Mouse (Mus musculus) mouse trophoblast stem cell (cell line): ENCODE measurements around the gene Asxl1.

Experiments used
- in situ Hi-C, 2 experiments: fragments of 300-500 bp; cut with MseI, MboI; formaldehyde crosslinking; loops; 2 replicates in 1 of 2; 3 replicates in 1 of 2; pipeline ENCODE4 v1.15.1; 2025

The Asxl1 gene

DNA sequence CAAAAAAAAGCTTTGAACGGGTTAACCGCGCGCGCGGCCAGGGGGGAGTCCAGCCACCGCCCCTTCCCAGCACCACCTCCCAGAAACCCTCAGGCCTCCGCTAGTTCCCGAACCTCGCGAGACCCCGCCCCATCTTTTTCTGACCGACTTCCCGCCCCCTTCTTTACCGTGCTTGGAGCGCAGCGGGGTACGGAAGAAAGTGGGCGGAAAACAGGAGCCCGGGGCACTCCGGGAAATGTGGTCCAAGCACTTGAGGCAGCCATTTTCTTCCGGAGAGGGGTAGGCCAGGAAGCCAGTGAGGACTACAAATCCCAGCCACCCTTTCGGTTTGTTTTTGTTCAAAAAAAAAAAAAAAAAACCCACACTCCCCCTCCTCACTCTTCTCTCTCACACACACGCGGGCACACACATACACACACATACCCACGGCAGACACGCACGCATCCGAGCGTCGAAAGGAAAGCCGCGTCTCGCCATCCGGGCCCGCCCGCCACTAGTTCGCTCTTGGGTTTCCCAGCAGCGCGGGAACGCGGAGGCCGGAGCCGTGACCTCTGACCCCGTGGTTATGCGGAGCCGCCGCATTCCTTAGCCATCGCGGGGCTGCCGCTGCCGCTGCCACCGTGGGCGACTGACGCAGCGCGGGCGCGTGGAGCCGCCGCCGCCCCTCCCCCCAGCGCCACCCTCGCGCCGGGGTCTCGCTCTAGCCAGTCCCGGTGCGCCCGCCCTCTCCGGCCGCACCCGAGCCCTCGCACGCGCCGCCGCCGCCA lies at the start of gene Asxl1:
Asxl1 (plus strand) TSS at position 376 of the 767 bp plus-strand sequence.
- in situ Hi-C loops, result no loop called here

DNA sequence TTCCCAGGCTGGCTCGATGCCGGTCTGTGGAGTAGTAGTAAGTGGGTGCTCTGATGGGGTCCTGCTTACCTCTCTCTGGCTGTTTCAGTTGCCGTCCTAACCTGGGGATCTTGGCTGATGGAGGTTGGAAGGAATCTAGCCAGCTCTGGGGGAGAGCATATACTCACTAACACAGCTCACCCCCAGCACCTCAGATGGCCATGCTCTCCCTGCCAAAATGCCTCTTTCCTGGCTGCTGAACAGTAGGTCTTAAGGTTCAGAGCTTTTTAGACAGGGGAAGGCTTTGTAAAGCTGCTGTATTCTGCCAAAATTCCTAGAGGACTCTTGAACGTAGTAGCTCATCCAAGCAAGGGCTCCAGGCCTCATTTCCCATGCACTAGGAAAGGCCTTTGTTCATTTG lies 47.9 kb upstream of the Asxl1 start:
- in situ Hi-C loops, result no loop called here

DNA sequence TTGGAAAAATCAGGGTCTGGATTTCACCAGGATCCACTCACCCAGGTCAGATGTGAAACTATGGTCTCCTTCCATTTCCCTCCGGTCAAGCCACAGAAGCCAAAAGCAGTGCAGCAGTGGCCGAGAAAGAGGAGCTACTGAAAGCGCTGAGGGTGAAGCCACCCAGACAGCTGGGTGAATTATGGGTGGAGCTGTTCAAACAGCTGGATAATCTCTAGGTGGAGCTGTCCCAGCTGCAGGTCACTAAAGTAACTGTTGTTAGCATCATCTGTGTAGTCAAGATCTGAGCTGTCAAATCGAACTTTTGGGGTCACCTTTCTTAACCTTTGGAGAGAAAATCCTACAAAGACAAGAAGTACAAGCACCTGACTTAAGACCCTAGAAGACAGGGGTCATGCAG lies 47.2 kb upstream of the Asxl1 start:
- in situ Hi-C loops, result no loop called here

DNA sequence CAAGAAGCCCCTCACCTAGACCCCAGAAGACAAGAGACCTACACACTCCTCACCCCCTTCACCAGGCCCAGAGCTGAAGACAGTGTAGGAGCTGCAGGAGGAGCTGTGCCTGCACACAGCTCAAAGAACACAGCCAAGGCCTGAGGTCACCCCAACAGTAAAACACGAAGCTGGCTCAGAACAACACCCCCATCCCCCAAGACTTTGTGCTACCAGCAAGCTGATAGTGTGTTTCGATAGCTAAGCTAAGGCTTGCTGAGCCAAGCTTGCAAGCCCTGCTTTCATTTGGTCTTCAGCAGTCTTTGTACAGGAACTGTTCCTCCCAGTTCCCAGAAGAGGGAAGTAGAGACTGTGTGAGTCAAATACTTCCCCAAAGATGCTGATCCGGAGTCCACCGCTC lies 46.8 kb upstream of the Asxl1 start:
- in situ Hi-C loops, result no loop called here

DNA sequence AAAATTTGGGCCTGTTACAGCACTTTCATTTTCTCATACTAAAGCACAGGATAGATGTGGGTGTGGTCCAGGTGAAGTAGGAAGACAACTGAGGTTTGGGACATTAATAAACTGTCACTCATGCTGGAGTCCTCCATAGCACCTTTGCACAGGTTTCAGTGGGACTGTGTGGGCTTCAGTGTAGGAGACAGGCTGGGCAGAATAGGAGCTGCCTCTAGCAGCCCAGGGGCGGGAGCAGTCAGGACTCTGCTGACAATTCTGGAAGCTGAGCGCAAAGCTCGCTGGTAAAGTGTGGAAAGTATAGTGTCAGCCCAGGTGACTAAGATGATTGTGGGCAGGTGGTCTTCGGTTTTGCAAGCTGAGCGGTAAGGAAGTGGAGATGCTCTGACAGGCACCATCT lies 44.5 kb upstream of the Asxl1 start:
- in situ Hi-C loops, result no loop called here

DNA sequence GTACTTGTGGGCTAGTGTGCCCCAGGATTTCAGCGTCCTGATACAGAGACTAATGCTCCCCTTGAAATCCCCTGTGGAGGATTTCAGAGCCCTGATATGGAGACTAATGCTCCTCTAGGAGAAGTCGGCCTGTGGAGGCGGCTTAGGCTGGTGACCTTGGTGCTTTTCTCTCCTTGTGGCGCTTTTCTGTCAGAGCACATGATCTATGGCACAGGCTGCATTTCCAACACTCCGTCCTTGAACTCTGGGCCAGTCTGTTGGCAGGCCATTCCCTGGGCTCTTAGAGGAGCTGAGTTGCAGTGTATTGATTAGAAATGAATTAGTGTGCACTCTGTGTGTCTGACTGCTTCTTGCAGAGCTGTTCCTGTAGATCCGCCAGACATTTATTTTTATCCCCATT lies 40.4 kb upstream of the Asxl1 start:
- in situ Hi-C loops, result no loop called here

DNA sequence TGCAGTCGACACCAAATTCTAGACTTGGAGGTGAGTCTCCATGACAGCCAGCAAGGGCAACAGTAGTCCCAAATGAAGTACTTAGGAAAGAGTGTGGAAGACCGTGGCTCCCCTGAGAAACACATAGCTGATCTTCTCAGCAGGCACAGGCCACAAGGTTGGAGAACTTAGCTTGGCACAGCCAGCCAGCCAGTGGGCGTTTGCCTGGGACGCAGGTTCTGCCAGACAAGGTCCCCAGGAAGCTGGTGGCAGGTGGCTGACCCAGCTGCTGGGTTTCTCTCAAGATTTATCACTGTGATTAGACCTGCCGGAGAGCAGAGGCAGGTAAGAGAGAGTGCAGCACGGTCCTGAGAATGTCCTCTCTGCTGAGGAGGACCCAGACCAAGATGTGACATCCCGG lies 37.0 kb upstream of the Asxl1 start:
- in situ Hi-C loops, result no loop called here

DNA sequence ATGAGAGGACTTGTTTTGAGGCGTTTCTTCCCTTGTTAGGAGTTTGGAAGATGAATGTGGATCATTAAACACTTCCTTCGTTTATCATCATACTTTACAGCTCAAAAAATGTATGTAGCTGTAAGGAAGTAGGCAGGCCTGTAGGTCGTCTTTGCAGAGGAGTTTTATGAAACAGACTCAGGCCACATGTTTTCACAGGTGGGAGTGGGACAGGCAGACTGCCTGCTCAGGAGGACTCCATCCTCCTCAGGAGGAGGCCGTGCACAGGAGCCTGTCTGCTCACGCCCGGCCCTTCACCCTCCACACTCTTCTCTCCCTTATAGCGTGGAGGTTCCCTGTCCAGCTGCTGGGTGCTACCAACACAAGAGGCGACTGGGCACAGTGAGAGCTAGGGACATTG lies 36.5 kb upstream of the Asxl1 start:
- in situ Hi-C loops, result no loop called here

DNA sequence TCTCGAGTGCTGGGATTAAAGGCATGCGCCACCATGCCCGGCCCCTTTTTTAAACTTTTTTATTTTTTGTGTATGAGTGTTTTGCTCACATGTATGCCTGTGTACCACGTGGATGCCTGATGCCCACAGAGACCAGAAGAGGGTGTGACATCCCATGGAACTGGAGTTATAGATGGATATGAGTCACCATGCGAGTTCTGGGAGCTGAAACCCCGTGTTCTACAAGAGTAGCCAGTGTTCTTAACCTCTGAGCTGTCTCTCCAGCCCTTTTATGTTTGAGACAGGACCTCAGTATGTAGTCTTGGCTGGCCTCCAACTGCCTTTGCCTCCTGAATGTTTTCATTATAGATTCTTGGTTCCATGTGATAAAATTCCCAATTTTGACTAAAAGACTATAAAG lies 35.4 kb upstream of the Asxl1 start:
- in situ Hi-C loops, result no loop called here

DNA sequence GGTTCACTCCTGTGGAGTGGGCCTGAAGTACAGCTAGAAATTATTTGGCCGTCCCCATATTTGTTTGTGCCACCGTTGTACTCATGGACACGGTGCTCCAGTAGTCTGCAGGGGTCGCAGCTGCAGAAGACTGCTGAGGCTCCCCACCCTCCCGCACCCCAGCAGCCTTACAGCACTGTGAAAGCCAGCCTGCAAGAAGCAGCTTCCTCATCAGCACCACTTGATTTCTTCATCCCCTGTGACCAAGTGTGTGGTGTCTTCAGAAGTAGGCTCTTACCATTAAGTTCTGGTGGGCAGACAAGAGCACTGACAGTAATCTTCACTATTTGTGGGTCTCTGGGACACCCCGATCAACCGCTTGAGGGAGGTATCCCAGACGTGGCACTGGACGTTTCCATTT lies 32.7 kb upstream of the Asxl1 start:
- in situ Hi-C loops, result no loop called here

DNA sequence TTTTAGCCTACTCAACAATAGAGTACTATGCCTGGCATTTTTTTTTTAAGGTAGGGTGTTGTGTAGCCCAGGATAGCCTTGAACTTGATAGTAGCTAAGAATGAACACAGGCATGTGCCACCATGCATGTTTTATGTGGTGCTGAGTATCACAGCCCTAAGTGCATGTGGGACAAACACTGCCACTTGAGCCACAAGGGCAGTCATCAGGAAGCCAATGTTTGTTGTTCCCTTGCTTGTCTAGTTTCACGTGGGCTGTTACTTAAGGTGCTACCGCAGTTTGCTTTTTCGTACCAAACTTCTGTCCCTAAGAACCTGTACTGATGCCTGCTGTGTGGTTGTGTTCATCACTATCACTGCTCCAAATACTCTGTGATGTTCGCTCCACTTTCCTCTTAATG lies 27.2 kb upstream of the Asxl1 start:
- in situ Hi-C loops, result no loop called here

DNA sequence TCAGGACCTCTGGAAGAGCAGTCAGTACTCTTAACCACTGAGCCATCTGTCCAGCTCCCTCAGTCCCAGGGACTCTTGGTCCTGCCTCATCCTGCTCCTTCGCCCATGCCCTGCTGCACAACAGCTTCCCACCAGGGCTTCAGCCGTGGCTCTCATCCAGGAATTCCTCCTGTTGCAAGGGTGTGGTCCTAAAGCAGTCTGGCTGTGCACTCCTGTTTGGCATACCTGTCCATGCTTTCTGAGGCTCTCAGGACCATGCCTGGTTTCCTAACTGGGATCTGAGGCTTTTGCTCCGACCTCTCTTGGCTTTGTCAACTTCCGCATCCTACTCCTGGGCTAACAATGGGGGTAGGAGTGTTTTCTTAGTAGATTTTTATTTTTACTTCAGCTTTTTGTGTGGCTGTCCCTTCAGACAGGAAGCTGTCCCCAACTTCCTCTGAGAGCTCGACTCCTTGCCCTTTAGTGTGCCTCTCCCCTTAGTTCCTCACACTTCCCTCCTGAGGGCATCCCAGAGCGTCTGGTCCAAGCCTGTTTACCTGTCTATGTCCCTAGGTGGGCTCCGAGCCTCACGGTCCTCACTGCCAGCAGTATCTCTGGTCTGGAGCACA lies 26.5 kb upstream of the Asxl1 start:
- in situ Hi-C loops, result no loop called here

DNA sequence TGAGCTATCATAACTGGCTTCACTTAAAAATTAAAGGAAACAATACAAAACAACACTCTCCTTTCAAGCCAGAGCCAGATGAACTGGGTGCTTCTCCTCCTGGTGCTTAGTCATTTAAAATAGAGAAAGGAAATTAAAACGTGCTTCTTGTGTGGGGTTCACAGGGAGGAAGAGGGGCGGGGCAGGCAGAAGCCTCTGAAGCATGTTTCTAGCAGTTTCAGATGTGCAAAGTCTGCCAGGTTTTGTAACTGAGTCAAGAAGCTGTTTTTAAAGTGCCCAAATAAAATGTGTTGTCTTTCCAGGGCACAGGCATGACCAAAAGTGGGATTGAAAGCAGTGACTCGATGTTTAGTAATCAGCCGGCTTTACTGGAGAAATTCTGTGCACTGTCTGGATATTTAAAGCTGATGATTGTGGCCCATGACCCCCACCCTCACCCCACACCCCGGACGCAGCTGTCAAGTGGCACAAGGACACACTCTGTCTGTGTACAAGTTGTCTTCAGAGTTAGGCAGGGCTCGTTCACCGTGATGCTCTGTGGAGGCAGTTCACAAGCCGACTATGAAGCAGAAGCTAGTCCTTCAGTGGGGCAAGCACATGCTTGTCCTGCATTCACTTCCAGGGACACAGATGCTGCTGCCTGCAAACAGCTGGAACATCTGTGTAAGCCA lies 19.8 kb upstream of the Asxl1 start:
- in situ Hi-C loops, result no loop called here

DNA sequence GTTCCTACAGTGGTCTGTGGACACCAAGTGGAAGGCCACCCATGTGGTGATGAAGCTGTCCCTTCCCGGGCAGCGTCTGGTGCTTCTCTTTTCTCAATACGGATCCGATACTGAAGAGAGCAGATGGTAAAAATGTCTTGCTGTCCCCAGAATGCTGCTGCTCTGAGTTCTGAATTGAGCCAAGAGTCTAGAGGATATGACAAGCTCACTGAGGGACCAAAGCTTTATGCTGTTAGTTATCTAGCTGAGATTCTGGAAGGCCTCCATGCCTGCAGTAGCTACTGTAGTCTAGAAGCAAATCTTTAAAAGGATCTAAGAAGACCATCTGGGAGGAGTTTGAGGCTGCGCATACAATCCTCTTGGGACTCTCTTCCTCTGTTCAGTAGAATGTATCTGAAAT lies 13.4 kb upstream of the Asxl1 start:
- in situ Hi-C loops, result no loop called here

DNA sequence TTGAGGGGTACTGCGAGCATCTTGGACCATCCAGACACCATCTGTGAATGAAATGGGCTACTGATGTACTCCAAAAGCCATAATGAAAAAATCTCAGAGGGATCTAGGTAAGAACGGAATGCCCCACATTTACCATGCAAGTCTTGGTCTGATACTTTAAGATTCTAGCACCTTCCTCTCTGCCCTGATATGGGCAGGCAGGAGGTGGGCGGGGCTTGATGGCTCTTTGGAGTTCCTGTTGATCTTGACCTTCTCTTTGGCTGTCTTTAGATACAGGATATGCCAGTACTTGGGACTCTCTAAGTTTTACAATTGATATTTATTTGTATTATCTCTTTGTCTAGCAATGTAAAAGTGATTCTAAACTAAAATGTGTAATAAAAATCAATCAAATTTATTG lies 12.6 kb upstream of the Asxl1 start:
- in situ Hi-C loops, result no loop called here

DNA sequence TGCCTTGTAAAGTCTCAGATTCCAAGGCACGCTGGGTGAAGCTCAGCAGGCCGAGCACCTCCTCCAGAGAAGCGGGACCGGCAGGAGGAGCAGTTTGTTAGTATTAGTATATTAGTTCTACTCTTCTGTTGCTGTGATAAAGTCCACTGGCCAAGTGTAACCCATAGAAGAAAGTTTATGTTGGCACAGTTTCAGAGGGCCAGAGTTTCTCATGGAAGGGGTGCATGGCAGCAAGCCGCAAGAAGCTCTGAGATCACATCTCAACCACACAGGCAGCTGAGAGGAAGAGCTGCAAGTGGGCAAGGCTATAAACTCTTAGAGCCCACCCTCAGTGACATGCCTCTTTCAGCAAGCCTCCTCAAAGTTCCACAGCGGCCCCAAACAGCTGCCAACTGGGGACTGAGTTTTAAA lies 11.8 kb upstream of the Asxl1 start:
- in situ Hi-C loops, result no loop called here

DNA sequence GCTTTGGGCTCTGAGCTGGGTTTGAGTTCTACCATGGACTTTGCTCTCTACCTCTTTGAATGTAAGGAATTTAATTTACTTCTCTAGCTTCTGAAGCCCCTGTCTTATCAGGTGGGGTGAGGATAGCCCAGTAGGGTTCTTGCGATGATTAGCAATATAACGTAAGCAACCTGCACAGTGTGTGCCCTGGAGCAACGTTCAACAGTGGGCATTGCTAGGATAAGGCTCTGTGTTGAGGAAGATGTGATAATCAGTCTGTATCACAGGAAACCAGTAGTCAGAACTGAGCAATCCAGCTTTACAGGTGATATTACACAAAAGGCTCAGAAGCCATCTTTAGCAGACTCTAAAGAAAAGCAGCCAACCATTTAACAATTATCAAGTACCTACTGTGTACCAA lies 11.3 kb upstream of the Asxl1 start:
- in situ Hi-C loops, result no loop called here

DNA sequence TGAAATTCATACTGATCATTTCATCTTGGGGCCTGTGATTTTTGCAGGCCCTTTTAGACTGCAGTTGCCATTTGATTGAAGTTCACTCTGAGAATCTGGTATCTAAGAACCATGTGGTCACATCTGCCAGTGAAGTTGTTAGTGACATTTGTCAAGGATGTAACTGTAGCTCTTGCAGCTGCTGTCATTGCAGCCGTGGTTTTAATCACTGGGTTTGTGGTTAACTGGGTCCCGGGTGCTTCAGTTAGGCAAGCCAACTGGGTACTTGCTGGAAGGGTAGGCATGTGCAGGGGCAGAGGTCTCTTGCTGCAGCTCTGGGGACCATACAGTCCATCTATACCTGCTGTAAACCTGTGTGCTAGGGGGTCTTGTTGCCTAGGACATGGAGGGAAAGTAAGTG lies 9.5 kb upstream of the Asxl1 start:
- in situ Hi-C loops, result no loop called here

DNA sequence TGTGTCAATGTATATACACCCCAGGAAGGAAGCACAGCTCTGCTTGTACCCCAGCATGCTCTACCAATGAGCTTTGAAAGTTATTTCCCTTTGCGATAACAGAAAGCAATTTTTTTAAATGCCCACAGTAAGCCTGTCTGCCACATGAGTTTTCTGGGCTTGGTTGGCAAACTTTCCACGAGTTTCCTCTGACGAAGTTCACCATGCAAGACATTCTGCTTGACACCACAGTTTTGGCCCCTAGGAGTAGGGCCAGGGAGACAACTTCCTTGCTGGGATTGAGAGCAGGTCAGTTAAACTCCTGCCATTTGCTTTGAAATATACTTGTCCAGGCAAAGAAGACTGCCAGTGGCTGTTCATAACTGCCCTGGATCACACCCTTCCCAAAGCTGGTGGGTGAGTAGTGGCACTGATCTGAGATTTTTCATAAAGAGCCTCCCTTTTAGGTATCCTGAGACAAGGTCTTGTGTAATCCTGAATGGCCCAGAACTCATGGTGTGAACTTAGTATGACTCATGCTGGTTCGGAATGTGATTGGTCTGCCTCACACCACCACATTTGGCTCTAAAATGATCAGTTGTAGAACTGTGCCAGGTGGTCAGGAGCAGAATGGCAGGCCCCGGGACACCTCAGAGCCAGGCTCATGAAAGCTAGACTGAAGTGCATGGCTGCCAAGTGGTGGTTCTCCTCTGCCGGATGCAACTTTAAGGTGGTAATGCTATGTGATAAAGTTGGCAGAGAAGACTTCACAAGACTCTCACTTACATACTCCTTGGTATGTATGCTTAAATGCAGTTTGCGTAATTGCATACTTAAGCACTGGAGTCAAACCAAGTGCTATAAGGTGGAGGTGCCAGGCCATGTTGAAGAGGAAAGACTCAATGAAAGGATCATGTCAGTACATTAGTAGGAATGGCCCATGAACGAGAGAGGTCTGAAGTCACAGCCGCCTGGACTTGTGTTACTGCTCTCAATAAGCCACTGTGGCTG lies 7.0 kb upstream of the Asxl1 start:
- in situ Hi-C loops, result no loop called here

DNA sequence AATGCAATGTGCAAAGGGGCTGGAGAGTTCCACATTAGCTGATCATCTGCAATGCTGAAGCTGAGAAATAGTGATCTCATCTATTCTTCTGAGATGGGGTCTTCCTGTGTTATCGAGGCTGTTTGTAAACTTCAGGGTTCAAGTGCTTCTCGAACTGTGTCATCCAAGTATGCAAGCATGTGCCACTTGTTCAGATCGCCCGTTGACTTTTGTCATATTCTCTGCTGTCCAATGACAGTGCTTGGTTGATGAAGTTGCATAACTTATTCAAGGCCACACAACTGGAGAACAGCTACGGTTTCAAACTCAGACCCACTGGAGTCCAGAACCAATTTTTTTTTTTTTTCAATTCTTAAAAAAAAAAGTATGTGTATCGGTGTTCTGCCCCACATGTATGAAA lies 3.5 kb upstream of the Asxl1 start:
- in situ Hi-C loops, result no loop called here

DNA sequence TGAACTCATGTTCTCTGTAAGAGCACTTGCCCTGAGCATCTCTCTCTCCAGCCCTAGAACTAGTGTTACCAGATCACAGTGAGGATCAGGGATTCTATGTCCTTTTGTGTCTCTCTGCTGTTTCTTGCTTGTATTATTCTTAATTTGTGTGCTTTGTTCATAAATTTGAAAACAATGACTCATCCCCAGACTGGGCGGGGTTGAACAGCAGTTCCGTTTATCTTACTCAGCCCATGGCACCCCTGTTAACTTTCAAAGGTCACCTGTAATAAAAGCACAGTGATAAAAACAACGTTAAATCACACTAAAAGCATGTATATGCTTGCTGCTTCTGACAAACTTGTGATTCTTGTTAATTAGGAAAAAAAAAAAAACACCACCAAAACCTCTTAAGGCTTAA lies 3.0 kb upstream of the Asxl1 start:
- in situ Hi-C loops, result no loop called here

DNA sequence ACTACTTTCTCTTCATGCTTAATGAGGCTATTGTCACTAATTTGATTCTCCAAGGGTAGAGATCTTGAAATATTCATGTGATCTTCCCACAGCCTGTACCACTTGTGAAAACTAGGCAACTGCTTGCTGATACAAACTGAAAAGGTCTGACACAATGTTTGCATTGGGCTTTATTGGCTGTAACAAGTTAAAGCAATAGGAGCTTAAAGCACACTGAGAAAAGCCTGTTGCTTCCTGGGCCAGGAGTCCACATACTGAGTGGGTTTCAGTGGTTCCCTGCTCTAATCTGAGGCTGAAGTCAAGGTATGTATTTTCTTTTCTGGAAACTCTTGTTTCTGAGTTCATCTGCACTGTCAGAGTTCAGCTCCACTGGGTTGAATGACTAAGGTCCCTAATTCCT lies 2.4 kb upstream of the Asxl1 start:
- in situ Hi-C loops, result no loop called here
